Comparison of ENCODE assay signal across 22 mouse cellular contexts in the genomic region with DNA sequence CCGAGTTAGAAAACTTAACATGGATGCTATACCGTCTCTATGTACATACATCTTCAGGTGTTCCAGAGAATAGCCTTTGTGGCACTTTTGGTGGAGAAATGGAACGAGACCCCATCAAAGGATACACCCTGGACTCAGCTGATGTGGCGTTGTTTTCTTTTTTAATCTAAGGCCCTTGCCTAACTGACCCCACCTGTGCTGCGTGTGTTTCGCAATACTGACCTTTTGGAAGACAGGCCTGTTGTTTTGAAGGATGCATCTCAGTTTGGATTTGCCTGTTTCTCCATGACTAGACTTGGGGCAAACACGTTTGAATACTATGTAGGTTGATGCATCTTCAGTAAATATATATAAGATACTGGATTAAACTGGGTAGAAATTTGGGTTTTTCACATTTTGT. TPM values are rescaled to one million over a fixed set of nuclear protein-coding genes. Genes with fewer than 3 reads are reported as not detected.
"Had no signal": no experiment of that assay in that cellular context is flagged by ENCODE, and none has a peak within 500 bp of the region (broad histone marks: within the 10 kb centered on the region; RNA-seq: fewer than 3 reads in every experiment).

No protein-coding gene starts in this region.

RNA-seq across cellular contexts. Expression of a gene that starts 21.1 kb away (rescaled TPM):
- total RNA-seq: common myeloid progenitor, adult 5-6 weeks; forebrain, postnatal 0 days; gastrocnemius, adult 2 months; gastrocnemius, postnatal 14 days; gastrocnemius, postnatal 25 days; granulocyte monocyte progenitor cell, adult 5-6 weeks had no signal
- polyA plus RNA-seq: cerebellum, adult 2 months; cortical plate, adult 2 months; embryonic facial prominence, embryonic 10.5 days; embryonic facial prominence, embryonic 11.5 days; embryonic facial prominence, embryonic 12.5 days; embryonic facial prominence, embryonic 13.5 days; embryonic facial prominence, embryonic 14.5 days; embryonic facial prominence, embryonic 15.5 days; erythroblast, embryonic 14.5 days; forebrain, embryonic 11.5 days; forebrain, embryonic 12.5 days; forebrain, embryonic 13.5 days; forebrain, embryonic 14.5 days; forebrain, embryonic 15.5 days; forebrain, embryonic 16.5 days; forebrain, postnatal 0 days; frontal cortex, adult 2 months had no signal

RNA-seq across cellular contexts. Expression of a gene that starts 48.3 kb away (rescaled TPM):
- total RNA-seq: common myeloid progenitor, adult 5-6 weeks had no signal
